Mouse (Mus musculus) heart, adult 2 months (tissue): ENCODE results near the gene 9430097D07Rik. TPM values are rescaled to one million over a fixed set of nuclear protein-coding genes. Genes with fewer than 3 reads are reported as not detected.
A peak's percentile ranks its signal among the peaks of the same experiment; 100 is the strongest.

Source experiments
- DNase-seq, 2 experiments: peaks; one replicate each; pipeline ENCODE4 v3.0.0; 2021
- H3K27ac ChIP-seq: fragments of 200-600 bp; 2 replicates; pipeline ENCODE4 v1.8.1; 2022
- H3K27me3 ChIP-seq: fragments of 200-500 bp; 2 replicates; pipeline ENCODE4 v1.6.1; 2012; ENCODE audit warnings: mild to moderate bottlenecking, low read length, inconsistent platforms, mixed read lengths; ENCODE audit not compliant: control insufficient read depth, insufficient read depth
- H3K36me3 ChIP-seq: fragments of 200-500 bp; 2 replicates; pipeline ENCODE4 v1.6.1; 2012; ENCODE audit warnings: low read length, inconsistent platforms; ENCODE audit not compliant: control insufficient read depth, insufficient read depth
- H3K4me1 ChIP-seq: fragments of 200-500 bp; 2 replicates; pipeline ENCODE4 v1.6.1; 2011; ENCODE audit warnings: low read length; ENCODE audit not compliant: control insufficient read depth, insufficient read depth
- H3K4me3 ChIP-seq: fragments of 200-600 bp; 2 replicates; pipeline ENCODE4 v1.8.1; 2022
- H3K79me2 ChIP-seq: fragments of 200-500 bp; replicated peaks from 2 replicates; pipeline ENCODE4 v1.6.1; 2012; ENCODE audit warnings: mild to moderate bottlenecking, inconsistent platforms, low read length, moderate library complexity, mixed read lengths; ENCODE audit not compliant: control insufficient read depth, insufficient read depth
- H3K9ac ChIP-seq: fragments of 200-500 bp; 2 replicates; pipeline ENCODE4 v1.6.1; 2012; ENCODE audit warnings: low read depth, mild to moderate bottlenecking, control low read depth, inconsistent platforms, low read length, mixed read lengths
- CTCF ChIP-seq: fragments of 200-600 bp; IDR thresholded peaks from 2 replicates; pipeline ENCODE4 v1.8.1; 2022; ENCODE audit warnings: antibody characterized with exemption, mild to moderate bottlenecking, moderate library complexity
- EP300 ChIP-seq: fragments of 200-500 bp; IDR thresholded peaks from 2 replicates; pipeline ENCODE4 v1.6.1; 2011; ENCODE audit warnings: low read depth, low read length, control low read depth; ENCODE audit not compliant: insufficient read depth
- POLR2A ChIP-seq: fragments of 200-500 bp; IDR thresholded peaks from 2 replicates; pipeline ENCODE4 v1.6.1; 2011; ENCODE audit warnings: mild to moderate bottlenecking, low read depth, low read length, control low read depth; ENCODE audit not compliant: insufficient read depth
- WGBS: fragments of 180-500 bp; shearing (Covaris S2); methylation state at CpG from one replicate; pipeline ENCODE4 v1.1.7; 2018; 5-methylcytosine and 5-hydroxymethylcytosine counted together
- intact Hi-C: fragments of 180-260 bp; cut with DNase I; formaldehyde crosslinking; loops from one replicate; pipeline ENCODE4 v1.15.1; 2025
- polyA plus RNA-seq: library from polyadenylated mRNA; depleted of rRNA; stranded (reverse); fragments of >200 nt; gene quantifications from 2 replicates; pipeline ENCODE4 v1.2.3, GENCODE M21; 2012
- total RNA-seq, 2 experiments: library from RNA; stranded (reverse); gene quantifications; 2 replicates each; pipeline ENCODE4 v1.2.3; 2021

9430097D07Rik gene
- total and polyA plus RNA-seq, 3 experiments, result not detected

DNA sequence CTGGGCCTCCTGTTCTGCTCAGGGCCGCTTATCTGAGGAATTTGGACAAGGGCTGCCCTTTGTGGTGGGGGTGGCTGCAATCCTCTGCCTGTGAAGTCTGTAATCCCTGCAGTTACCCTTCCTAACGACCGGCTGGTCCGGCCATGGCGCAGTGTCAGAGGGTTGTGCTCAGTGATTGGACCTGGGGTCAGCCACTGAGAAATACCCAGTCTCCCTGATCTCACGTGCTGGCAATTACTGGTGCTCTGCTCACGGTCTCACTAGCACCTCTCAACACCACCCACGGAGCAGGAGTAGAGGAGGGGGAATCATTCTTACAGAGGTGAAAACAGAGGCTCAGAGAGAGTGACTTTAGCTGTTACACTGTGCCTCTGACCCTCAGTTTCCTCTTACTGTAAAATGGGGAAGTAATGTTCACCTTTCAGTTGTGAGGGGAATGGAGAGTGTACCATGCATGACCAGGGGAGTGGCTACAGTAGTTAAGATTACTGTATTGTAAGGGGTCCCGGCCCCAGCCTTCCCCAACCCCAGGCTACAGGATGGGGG, 38.1 kb downstream of the 9430097D07Rik start:
- intact Hi-C loops, result loop anchor here (1.0 to 2.0 kb wide), 2 partner anchors 23 to 29 kb away; no protein-coding TSS in a partner anchor
- WGBS, result 18% methylated on average over 9 of the region's 9 CpGs
- Histone ChIP-seq H3K36me3 (no peaks in the 10 kb centered on the region), H3K4me3 (peak overlapping the region; percentile 93), H3K27ac (peak overlapping the region; percentile 92), H3K9ac (peak overlapping the region; percentile 75), H3K4me1 (peaks cover 22% of the 10 kb centered on the region), H3K79me2 (peaks cover 2% of the 10 kb centered on the region), H3K27me3 (no peaks in the 10 kb centered on the region)
- TF ChIP-seq EP300 (0 out of 2 replicates have a peak, but pooled peaks have one; percentile 22), CTCF (no peak), POLR2A (no peak)
- peak; percentile 46 to 49 for DNase-seq

GRCm38 (mm10) chr2:32536634-32537359, 38.7 kb downstream of the 9430097D07Rik start:
- intact Hi-C loops, result loop anchor here (1.0 to 2.0 kb wide), 2 partner anchors 22 to 30 kb away; no protein-coding TSS in a partner anchor
- TF ChIP-seq CTCF, result peak; percentile 63
- TF ChIP-seq POLR2A, result no peak
- 0 out of 2 replicates have a peak, but pooled peaks have one; percentile 38 for TF ChIP-seq EP300
- 12% methylated on average over 11 of the region's 11 CpGs for WGBS

GRCm38 (mm10) chr2:32536086-32536633, 39.3 kb downstream of the 9430097D07Rik start:
- H3K36me3 ChIP-seq, result no peaks in the 10 kb centered on the region
- intact Hi-C loops, result loop anchor here (2.0 kb wide), 1 partner anchor 21 kb away; no protein-coding TSS in a partner anchor
- peak overlapping the region; percentile 92 for H3K27ac ChIP-seq
- 3% methylated on average over 14 of the region's 14 CpGs for WGBS
- no peaks in the 10 kb centered on the region for H3K27me3 ChIP-seq
- H3K4me1 ChIP-seq, result peaks cover 15% of the 10 kb centered on the region
- no peak for TF ChIP-seq CTCF
- TF ChIP-seq EP300, result no peak
- TF ChIP-seq POLR2A, result no peak
- DNase-seq, result peak; percentile 49 to 52
- peak overlapping the region; percentile 75 for H3K9ac ChIP-seq
- H3K79me2 ChIP-seq, result no peaks in the 10 kb centered on the region; the same call in none of the 2 replicates
- peak overlapping the region; percentile 93 for H3K4me3 ChIP-seq

More at GRCm38 (mm10) chr2:32536634-32537359, 38.7 kb downstream of the 9430097D07Rik start:
- Histone ChIP-seq H3K4me1 (peaks cover 18% of the 10 kb centered on the region), H3K36me3 (no peaks in the 10 kb centered on the region), H3K27me3 (no peaks in the 10 kb centered on the region), H3K27ac (peak overlapping the region; percentile 92), H3K4me3 (peak overlapping the region; percentile 93), H3K79me2 (peaks cover 2% of the 10 kb centered on the region), H3K9ac (peak overlapping the region; percentile 75)
- peak; percentile 68 to 72 for DNase-seq

GRCm38 (mm10) chr2:32535501-32535991, 39.9 kb downstream of the 9430097D07Rik start:
- intact Hi-C loops, result loop anchor here (2.0 kb wide), 1 partner anchor 49 kb away; no protein-coding TSS in a partner anchor

DNA sequence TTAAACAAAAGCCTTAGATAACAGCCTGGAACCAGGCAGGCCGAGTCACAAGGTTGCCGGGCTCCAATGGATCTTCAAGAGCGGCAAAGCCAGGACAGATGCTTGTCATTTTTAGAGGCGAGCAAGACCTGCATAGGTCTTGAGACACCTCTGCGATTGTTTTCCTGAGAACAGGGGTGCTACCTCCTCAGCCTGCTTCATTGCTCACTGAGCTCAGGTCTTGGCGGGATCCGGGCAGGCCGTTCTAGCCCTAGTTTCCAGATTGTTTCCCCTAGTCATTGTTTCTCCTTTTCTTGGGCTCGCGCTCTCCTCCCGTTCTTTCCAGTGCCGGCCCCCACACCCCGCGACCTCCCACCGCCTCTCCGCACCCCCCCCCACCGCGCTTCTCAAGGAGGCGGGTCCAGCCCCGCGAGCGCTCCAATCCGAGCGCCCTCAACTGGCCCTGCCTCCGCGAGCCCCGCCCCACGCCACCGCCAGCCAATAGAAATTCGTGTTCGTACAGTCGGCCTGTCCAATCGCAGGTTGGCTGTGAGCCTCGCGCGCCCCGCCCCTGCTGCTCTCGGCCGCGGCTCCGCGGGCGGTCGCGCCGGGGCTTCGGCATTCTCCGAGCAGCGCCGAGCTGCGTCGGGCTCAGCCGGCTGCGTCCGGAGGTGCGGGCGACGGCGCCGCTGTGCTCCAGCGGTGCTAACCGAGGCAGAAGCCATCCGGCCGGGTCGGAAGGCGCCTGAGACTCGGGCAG, 40.6 kb downstream of the 9430097D07Rik start, which contains the start of gene Fam102a:
TSS of gene Fam102a (plus strand) at position 600 of the 739 bp plus-strand sequence.
- no peak for TF ChIP-seq EP300
- peak; percentile 79 for TF ChIP-seq POLR2A
- TF ChIP-seq CTCF, result no peak

More at GRCm38 (mm10) chr2:32535501-32535991, 39.9 kb downstream of the 9430097D07Rik start:
- peak in 1 of 2 experiments; percentile 78 for DNase-seq
- H3K79me2 ChIP-seq, result no peaks in the 10 kb centered on the region; the same call in 1 of the 2 replicates
- no peaks in the 10 kb centered on the region for H3K27me3 ChIP-seq
- H3K9ac ChIP-seq, result peak overlapping the region; percentile 96
- H3K4me1 ChIP-seq, result peaks cover 14% of the 10 kb centered on the region
- H3K36me3 ChIP-seq, result no peaks in the 10 kb centered on the region
- WGBS, result under 1% methylated on average over 52 of the region's 56 CpGs
- TF ChIP-seq EP300 (no peak), CTCF (no peak), POLR2A (no peak)
- peak overlapping the region; percentile 93 for H3K4me3 ChIP-seq
- H3K27ac ChIP-seq, result peak overlapping the region; percentile 92

More for the DNA sequence above, 40.6 kb downstream of the 9430097D07Rik start, which contains the start of gene Fam102a:
- Histone ChIP-seq H3K27ac (peak within 1 kb of the TSS; percentile 92), H3K27me3 (no peaks in the 10 kb centered on the region), H3K79me2 (no peaks in the 10 kb centered on the region; the same call in 1 of the 2 replicates), H3K9ac (peak within 1 kb of the TSS; percentile 96), H3K4me1 (peaks cover 14% of the 10 kb centered on the region), H3K4me3 (peak within 1 kb of the TSS; percentile 93), H3K36me3 (no peaks in the 10 kb centered on the region)
- peak; percentile 99 for DNase-seq
- intact Hi-C loops, result loop anchor here (2.0 kb wide), 1 partner anchor 48 kb away; no protein-coding TSS in a partner anchor
- WGBS, result under 1% methylated on average over 67 of the region's 67 CpGs
